Mouse (Mus musculus) intestine, embryonic 16.5 days (tissue): ENCODE measurements around the gene Des. TPM values are rescaled to one million over a fixed set of nuclear protein-coding genes. Genes with fewer than 3 reads are reported as not detected.

Source experiments
- ATAC-seq: fragments of 200-750 bp; cut with Nextera tagmentation; 2 replicates; pipeline ENCODE4 v1.8.0; 2017; ENCODE audit warnings: moderate TSS enrichment, moderate library complexity
- H3K27ac ChIP-seq: fragments of 300-500 bp; sonication (generic); 2 replicates; pipeline ENCODE4 v1.5.1; 2014; ENCODE audit warnings: mild to moderate bottlenecking, low read length
- H3K27me3 ChIP-seq: fragments of 300-500 bp; sonication (generic); replicated peaks from 2 replicates; pipeline ENCODE4 v1.6.1; 2014; ENCODE audit warnings: low read length, control low read depth, mixed read lengths; ENCODE audit not compliant: control insufficient read depth, insufficient read depth
- H3K36me3 ChIP-seq: fragments of 300-500 bp; sonication (generic); 2 replicates; pipeline ENCODE4 v1.6.1; 2014; ENCODE audit warnings: low read length, control low read depth; ENCODE audit not compliant: control insufficient read depth, insufficient read depth
- H3K4me1 ChIP-seq: fragments of 300-500 bp; sonication (generic); 2 replicates; pipeline ENCODE4 v1.6.1; 2014; ENCODE audit warnings: low read length, control low read depth, mixed read lengths; ENCODE audit not compliant: control insufficient read depth, insufficient read depth
- H3K4me2 ChIP-seq: fragments of 300-500 bp; sonication (generic); 2 replicates; pipeline ENCODE4 v1.6.1; 2014; ENCODE audit warnings: low read depth, low read length, control low read depth
- H3K4me3 ChIP-seq: fragments of 300-500 bp; sonication (generic); 2 replicates; pipeline ENCODE4 v1.5.1; 2014; ENCODE audit warnings: mild to moderate bottlenecking, low read length
- H3K9ac ChIP-seq: fragments of 300-500 bp; sonication (generic); 2 replicates; pipeline ENCODE4 v1.6.1; 2014; ENCODE audit warnings: low read depth, low read length
- H3K9me3 ChIP-seq: fragments of 300-500 bp; sonication (generic); 2 replicates; pipeline ENCODE4 v1.6.1; 2016; ENCODE audit warnings: low read length, control low read depth; ENCODE audit not compliant: control insufficient read depth
- WGBS: fragments of 180-500 bp; shearing (Covaris S2); extraction: QIAGEN DNeasy Blood & Tissue Kit; methylation state at CpG from one replicate; pipeline ENCODE4 v1.1.7; 2014; 5-methylcytosine and 5-hydroxymethylcytosine counted together
- polyA plus RNA-seq: library from polyadenylated mRNA; unstranded; fragments of >200 nt; fragmentation: Nextera tagmentation; extraction: Ambion mirVana; gene quantifications from 2 replicates; pipeline ENCODE4 v1.2.1, GENCODE M21; 2015

Des gene
- polyA plus RNA-seq, 1 experiment from 2014 or later = 149 TPM

GRCm38 (mm10) chr1:75363868-75364267 lies 3.7 kb downstream of the Des start:
- Histone ChIP-seq H3K4me1 (peaks cover 12% of the 10 kb centered on the region; the same call in 1 of the 2 replicates), H3K4me3 (no peak overlapping the region), H3K9ac (no peak overlapping the region), H3K27me3 (peaks cover 18% of the 10 kb centered on the region; the same call in 1 of the 2 replicates), H3K27ac (no peak overlapping the region), H3K36me3 (no peaks in the 10 kb centered on the region), H3K9me3 (no peaks in the 10 kb centered on the region), H3K4me2 (no peak overlapping the region)
- no peak for ATAC-seq
- 77% methylated on average over 3 of the region's 3 CpGs for WGBS

GRCm38 (mm10) chr1:75365510-75366137 lies 5.5 kb downstream of the Des start:
- no peak for ATAC-seq
- Histone ChIP-seq H3K27me3 (peaks cover 3% of the 10 kb centered on the region; the same call in 1 of the 2 replicates), H3K27ac (no peak overlapping the region), H3K4me3 (no peak overlapping the region), H3K9ac (no peak overlapping the region), H3K4me2 (no peak overlapping the region), H3K9me3 (no peaks in the 10 kb centered on the region), H3K4me1 (peaks cover 13% of the 10 kb centered on the region), H3K36me3 (no peaks in the 10 kb centered on the region)
- whole genome bisulfite sequencing = 72% methylated on average over 14 of the region's 14 CpGs

DNA sequence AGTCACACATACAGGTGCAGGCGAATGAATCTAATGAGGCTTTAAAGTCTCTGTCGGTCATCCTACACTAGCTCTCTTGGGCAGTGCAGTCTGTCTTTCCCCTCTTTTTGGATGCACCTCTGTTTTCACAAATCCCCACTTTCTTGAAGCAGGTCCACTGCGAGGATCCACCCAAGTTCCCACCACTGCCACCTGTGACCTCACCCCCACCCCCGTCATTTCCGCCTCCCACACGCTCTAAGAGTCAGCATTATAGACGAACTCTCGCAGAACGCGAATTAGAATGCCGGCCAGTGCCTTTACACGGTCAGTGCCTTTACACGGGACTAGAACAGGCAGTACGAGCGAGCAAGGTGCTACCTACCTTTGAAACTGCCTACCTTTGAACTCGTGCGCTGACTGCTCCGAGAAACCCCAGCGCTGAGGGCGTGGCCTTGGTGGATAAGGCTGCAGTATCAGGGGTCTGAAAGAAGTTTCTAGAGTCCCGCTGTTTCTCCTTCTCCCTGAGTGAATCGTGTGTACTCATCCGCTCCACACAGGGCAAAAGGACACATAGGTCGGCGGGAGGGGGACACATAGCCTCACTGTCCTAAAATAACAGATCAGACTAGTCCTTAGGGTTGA lies 9.3 kb downstream of the Des start:
- Histone ChIP-seq H3K27ac (no peak overlapping the region), H3K27me3 (no peaks in the 10 kb centered on the region), H3K36me3 (no peaks in the 10 kb centered on the region), H3K9me3 (no peaks in the 10 kb centered on the region), H3K4me1 (peaks cover 9% of the 10 kb centered on the region), H3K9ac (no peak overlapping the region), H3K4me3 (no peak overlapping the region), H3K4me2 (0 out of 2 replicates have a peak overlapping the region, but pooled peaks have one; percentile 5)
- ATAC-seq = peak; percentile 71
- 41% methylated on average over 25 of the region's 25 CpGs for WGBS

DNA sequence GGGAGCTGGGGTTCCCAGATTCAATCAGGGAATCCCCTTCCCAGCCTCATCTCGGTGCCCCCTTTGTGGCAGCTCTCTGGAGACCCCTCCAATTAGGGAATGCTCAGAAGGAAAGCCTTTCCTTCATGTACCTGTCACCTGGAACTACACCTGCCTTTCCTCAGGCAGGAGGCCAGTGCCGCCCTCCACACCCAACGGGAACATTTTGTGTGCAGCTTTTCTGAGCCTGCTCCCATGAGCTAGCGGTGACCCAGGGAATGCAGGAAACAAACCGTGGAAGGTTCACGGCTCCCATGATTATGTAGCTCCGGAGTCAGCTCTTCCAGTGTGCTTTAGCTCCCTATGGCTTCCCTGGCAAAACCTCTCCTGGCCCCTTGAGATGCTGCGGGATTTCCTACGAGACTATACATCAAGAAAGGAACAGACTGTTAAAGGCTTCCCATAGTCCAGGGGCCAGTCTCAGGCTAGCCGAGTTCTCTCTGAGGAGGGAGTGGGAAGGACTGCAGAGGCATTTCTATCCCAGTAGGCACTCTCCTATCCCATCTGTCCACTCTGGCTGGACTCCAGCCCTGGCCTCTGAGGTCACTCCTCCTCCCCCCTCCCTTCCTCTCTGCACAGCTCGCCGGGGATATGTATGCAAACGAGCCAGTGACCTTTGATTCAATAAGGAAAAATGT lies 10.0 kb downstream of the Des start:
- no peaks in the 10 kb centered on the region for H3K36me3 ChIP-seq
- H3K9me3 ChIP-seq = no peaks in the 10 kb centered on the region
- 0 out of 2 replicates have a peak overlapping the region, but pooled peaks have one; percentile 3 for H3K27ac ChIP-seq
- peaks cover 11% of the 10 kb centered on the region for H3K4me1 ChIP-seq
- H3K9ac ChIP-seq = no peak overlapping the region
- ATAC-seq = peak; percentile 42
- 0 out of 2 replicates have a peak, but pooled peaks cover 5% of the 10 kb centered on the region for H3K27me3 ChIP-seq
- 36% methylated on average over 13 of the region's 13 CpGs for WGBS
- H3K4me2 ChIP-seq = no peak overlapping the region
- H3K4me3 ChIP-seq = no peak overlapping the region

DNA sequence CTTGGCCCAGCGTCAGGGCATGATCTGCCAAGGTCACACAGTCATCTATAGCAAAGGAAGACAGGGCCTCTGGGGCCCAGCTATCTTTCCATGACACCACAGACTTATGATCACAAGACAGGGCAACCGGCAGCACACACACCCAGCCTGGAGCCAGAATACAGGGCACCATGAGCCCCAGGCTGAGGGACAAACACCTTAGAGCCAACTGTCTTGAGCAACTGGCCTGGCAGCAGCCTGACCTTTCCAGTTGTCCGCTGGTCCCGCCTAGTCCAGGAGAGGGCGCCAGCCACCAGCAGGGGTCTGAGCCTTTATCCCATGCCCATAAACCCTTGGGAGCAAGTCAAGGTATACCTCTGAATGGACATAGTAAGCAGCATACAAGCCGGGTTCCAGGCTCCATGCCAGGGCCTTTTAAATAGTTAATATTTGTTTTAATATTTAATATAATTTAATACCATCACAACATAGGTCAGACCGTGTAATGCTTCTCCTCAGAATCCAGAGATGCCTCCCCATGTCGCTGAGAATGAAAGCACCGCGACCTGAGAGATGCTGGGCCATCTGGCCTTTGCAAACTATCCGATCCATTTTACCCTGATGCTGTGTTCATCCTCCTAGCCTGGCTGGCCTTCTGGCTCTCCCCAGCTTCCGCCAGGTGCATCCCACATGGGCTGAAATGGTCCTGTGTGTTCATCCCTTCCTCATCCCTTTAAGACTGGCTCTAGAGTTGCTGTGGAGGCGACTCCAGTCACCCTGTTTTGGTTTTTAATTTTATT lies 11.4 kb downstream of the Des start:
- Histone ChIP-seq H3K4me1 (peaks cover 17% of the 10 kb centered on the region), H3K4me2 (no peak overlapping the region), H3K9me3 (no peaks in the 10 kb centered on the region), H3K9ac (no peak overlapping the region), H3K36me3 (no peaks in the 10 kb centered on the region), H3K27ac (no peak overlapping the region), H3K4me3 (no peak overlapping the region), H3K27me3 (peaks cover 8% of the 10 kb centered on the region; the same call in 1 of the 2 replicates)
- ATAC-seq = peak; percentile 32; the same call in 1 of the 2 replicates
- 60% methylated on average over 13 of the region's 13 CpGs for WGBS

- Histone ChIP-seq H3K4me1 (peaks cover 17% of the 10 kb centered on the region), H3K36me3 (no peaks in the 10 kb centered on the region), H3K4me2 (no peak overlapping the region), H3K9ac (no peak overlapping the region), H3K4me3 (no peak overlapping the region), H3K27ac (no peak overlapping the region), H3K9me3 (no peaks in the 10 kb centered on the region), H3K27me3 (peaks cover 8% of the 10 kb centered on the region; the same call in 1 of the 2 replicates)
- WGBS = 76% methylated on average over 3 of the region's 3 CpGs
- no peak for ATAC-seq
Measured at GRCm38 (mm10) chr1:75372450-75372849, 12.3 kb downstream of the Des start.

DNA sequence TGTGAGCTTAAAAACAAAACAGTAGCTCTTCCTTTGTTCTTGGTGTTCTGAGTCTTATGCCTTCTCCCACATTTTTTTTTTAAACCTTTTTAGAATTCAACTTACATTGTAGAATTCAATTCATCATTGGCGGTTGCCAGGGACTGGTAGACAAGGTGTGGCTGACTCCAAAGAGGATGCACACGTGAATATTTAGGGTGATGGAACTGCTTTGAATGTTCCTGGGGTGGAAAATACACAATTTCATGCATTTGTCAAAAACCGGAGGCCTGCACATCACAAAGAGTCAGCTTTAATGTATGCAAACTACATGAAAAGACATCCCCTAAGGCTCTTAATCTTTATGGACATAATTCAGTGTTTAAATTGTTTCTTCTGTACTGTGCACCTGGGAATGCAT lies 13.1 kb downstream of the Des start:
- 68% methylated on average over 3 of the region's 3 CpGs for WGBS

DNA sequence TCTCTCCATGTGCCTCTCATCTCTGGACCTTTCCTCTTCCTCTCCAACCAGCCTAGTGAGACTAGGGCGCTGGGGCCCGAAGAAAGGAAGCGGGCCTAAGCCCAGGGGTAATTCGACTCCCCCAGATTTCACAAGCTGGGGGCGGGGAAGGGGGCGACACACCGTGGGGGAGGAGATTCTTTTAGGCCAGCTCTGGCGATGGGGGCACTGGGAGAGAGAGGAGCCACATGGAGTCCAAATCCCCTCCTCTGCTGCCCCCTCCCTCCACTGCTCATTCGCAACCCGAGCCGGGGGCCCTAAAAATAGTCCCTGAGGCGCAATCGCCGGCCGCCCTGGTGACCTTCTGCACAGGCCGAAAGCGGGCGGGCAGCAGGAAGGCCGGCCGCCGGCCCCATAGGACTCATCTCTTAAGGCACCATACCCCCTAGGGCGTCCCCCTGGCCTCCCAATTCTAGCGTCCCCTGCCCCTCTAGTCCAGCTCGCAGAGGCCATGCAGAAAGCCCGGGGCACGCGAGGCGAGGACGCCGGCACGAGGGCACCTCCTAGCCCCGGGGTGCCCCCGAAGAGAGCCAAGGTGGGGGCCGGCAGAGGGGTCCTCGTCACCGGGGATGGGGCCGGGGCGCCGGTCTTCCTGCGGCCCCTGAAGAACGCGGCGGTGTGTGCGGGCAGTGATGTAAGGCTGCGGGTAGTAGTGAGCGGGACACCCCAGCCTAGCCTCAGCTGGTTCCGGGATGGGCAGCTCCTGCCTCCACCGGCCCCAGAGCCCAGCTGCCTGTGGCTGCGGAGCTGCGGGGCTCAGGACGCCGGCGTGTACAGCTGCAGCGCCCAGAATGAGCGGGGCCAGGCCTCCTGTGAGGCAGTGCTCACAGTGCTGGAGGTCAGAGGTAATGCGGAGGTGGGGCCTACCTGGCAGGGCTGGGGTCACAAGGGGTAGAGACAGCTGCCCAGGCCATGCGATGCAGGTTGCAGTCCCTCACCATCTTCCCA lies 15.1 kb downstream of the Des start, which contains the start of gene Speg:
Gene Speg (plus strand): TSS at position 348 of the 987 bp plus-strand sequence.
- WGBS = 17% methylated on average over 56 of the region's 57 CpGs

More for the DNA sequence above, 13.1 kb downstream of the Des start:
- H3K9ac ChIP-seq = no peak overlapping the region
- no peak for ATAC-seq
- no peaks in the 10 kb centered on the region for H3K9me3 ChIP-seq
- H3K27me3 ChIP-seq = peaks cover 11% of the 10 kb centered on the region; the same call in 1 of the 2 replicates
- H3K36me3 ChIP-seq = no peaks in the 10 kb centered on the region
- H3K4me3 ChIP-seq = no peak overlapping the region
- no peak overlapping the region for H3K4me2 ChIP-seq
- H3K4me1 ChIP-seq = peaks cover 17% of the 10 kb centered on the region
- H3K27ac ChIP-seq = no peak overlapping the region

More for the DNA sequence above, 15.1 kb downstream of the Des start, which contains the start of gene Speg:
- peak; percentile 43 for ATAC-seq
- Histone ChIP-seq H3K9me3 (no peaks in the 10 kb centered on the region), H3K4me3 (peak within 1 kb of the TSS; percentile 20; the same call in 1 of the 2 replicates), H3K4me2 (peak within 1 kb of the TSS; percentile 40), H3K4me1 (peaks cover 10% of the 10 kb centered on the region), H3K36me3 (no peaks in the 10 kb centered on the region), H3K9ac (peak within 1 kb of the TSS; percentile 53; the same call in 1 of the 2 replicates), H3K27ac (no peak within 1 kb of the TSS), H3K27me3 (peaks cover 11% of the 10 kb centered on the region; the same call in 1 of the 2 replicates)
